Mouse (Mus musculus) forebrain, postnatal 0 days (tissue): ENCODE measurements at regions not wholly inside any gene's neighbourhood (a gene's known extent, or its start where the extent isn't known, plus 50 kb on each side); places are given as distances from the start of the nearest gene placed in this dataset.

ENCODE experiments used
- ATAC-seq: fragments of 200-750 bp; cut with Nextera tagmentation; 2 replicates; pipeline ENCODE4 v1.8.0; 2017; ENCODE audit warnings: mild to moderate bottlenecking, moderate library complexity
- DNase-seq: peaks from one replicate; pipeline ENCODE4 v3.0.0-alpha.2; 2015
- H3K27ac ChIP-seq: fragments of 300-500 bp; sonication (generic); 2 replicates; pipeline ENCODE4 v1.5.1; 2014; ENCODE audit warnings: low read depth, mild to moderate bottlenecking, antibody characterized with exemption, low read length, moderate library complexity, mixed read lengths
- H3K27me3 ChIP-seq: fragments of 300-500 bp; sonication (generic); 2 replicates; pipeline ENCODE4 v1.6.1; 2014; ENCODE audit warnings: mild to moderate bottlenecking, low read length, mixed read lengths; ENCODE audit not compliant: insufficient read depth
- H3K36me3 ChIP-seq: fragments of 300-500 bp; sonication (generic); 2 replicates; pipeline ENCODE4 v1.6.1; 2014; ENCODE audit warnings: mild to moderate bottlenecking, moderate library complexity; ENCODE audit not compliant: insufficient read depth
- H3K4me1 ChIP-seq: fragments of 300-500 bp; sonication (generic); 2 replicates; pipeline ENCODE4 v1.6.1; 2014; ENCODE audit warnings: antibody characterized with exemption; ENCODE audit not compliant: insufficient read depth
- H3K4me2 ChIP-seq: fragments of 300-500 bp; sonication (generic); 2 replicates; pipeline ENCODE4 v1.6.1; 2014; ENCODE audit warnings: low read depth, mild to moderate bottlenecking, moderate library complexity
- H3K4me3 ChIP-seq: fragments of 300-500 bp; sonication (generic); 2 replicates; pipeline ENCODE4 v1.5.1; 2014; ENCODE audit warnings: low read depth, low read length, mixed read lengths
- H3K9ac ChIP-seq: fragments of 300-500 bp; sonication (generic); 2 replicates; pipeline ENCODE4 v1.6.1; 2014; ENCODE audit warnings: mild to moderate bottlenecking
- H3K9me3 ChIP-seq: fragments of 300-500 bp; sonication (generic); 2 replicates; pipeline ENCODE4 v1.6.1; 2016; ENCODE audit warnings: low read length
- CTCF ChIP-seq: sonication (generic); IDR thresholded peaks from 2 replicates; pipeline ENCODE4 v1.5.1; 2016; ENCODE audit warnings: antibody characterized with exemption, control low read depth, low read depth
- whole genome bisulfite sequencing: fragments of 180-500 bp; shearing (Covaris S2); extraction: QIAGEN DNeasy Blood & Tissue Kit; methylation state at CpG from one replicate; pipeline ENCODE4 v1.1.7; 2014; 5-methylcytosine and 5-hydroxymethylcytosine counted together

- no peaks in the 10 kb centered on the region for H3K27me3 ChIP-seq
Observed at GRCm38 (mm10) chr3:58055181-58055580, 207.3 kb upstream of the Pfn2 start.

GRCm38 (mm10) chr3:58056191-58057063, 208.5 kb upstream of the Pfn2 start:
- H3K4me2 ChIP-seq, result no peak overlapping the region
- H3K9me3 ChIP-seq, result no peaks in the 10 kb centered on the region
- WGBS, result 88% methylated on average over 10 of the region's 10 CpGs
- no peak overlapping the region for H3K9ac ChIP-seq
- ATAC-seq, result no peak
- H3K36me3 ChIP-seq, result no peaks in the 10 kb centered on the region
- H3K27ac ChIP-seq, result no peak overlapping the region
- no peak for DNase-seq
- no peaks in the 10 kb centered on the region for H3K27me3 ChIP-seq
- H3K4me3 ChIP-seq, result no peak overlapping the region
- no peak for TF ChIP-seq CTCF
- H3K4me1 ChIP-seq, result no peaks in the 10 kb centered on the region

More at GRCm38 (mm10) chr3:58055181-58055580, 207.3 kb upstream of the Pfn2 start:
- no peak for TF ChIP-seq CTCF
- no peak overlapping the region for H3K27ac ChIP-seq
- no peak overlapping the region for H3K4me2 ChIP-seq
- DNase-seq (no peak), ATAC-seq (no peak)
- H3K4me3 ChIP-seq, result no peak overlapping the region
- no peaks in the 10 kb centered on the region for H3K9me3 ChIP-seq
- no peaks in the 10 kb centered on the region for H3K4me1 ChIP-seq
- no peak overlapping the region for H3K9ac ChIP-seq
- WGBS, result 95% methylated on average over 4 of the region's 4 CpGs
- no peaks in the 10 kb centered on the region for H3K36me3 ChIP-seq

- 85% methylated on average over 2 of the region's 2 CpGs for WGBS
- H3K36me3 ChIP-seq, result no peaks in the 10 kb centered on the region
- H3K4me3 ChIP-seq, result no peak overlapping the region
- ATAC-seq (no peak), DNase-seq (no peak)
- H3K4me2 ChIP-seq, result no peak overlapping the region
- H3K9me3 ChIP-seq, result no peaks in the 10 kb centered on the region
- H3K27ac ChIP-seq, result no peak overlapping the region
- no peak for TF ChIP-seq CTCF
- H3K4me1 ChIP-seq, result no peaks in the 10 kb centered on the region
- no peaks in the 10 kb centered on the region for H3K27me3 ChIP-seq
- no peak overlapping the region for H3K9ac ChIP-seq
Observed at GRCm38 (mm10) chr3:58057064-58057396, 209.2 kb upstream of the Pfn2 start.

- WGBS, result 27% methylated on average over 10 of the region's 10 CpGs
- no peak for DNase-seq
- no peak overlapping the region for H3K9ac ChIP-seq
- H3K36me3 ChIP-seq, result no peaks in the 10 kb centered on the region
- no peaks in the 10 kb centered on the region for H3K4me1 ChIP-seq
- no peak overlapping the region for H3K4me3 ChIP-seq
- H3K27me3 ChIP-seq, result no peaks in the 10 kb centered on the region
- H3K4me2 ChIP-seq, result no peak overlapping the region
- H3K9me3 ChIP-seq, result no peaks in the 10 kb centered on the region
- no peak for ATAC-seq
- TF ChIP-seq CTCF, result no peak
- no peak overlapping the region for H3K27ac ChIP-seq
Observed at GRCm38 (mm10) chr3:58058134-58058533, 210.3 kb upstream of the Pfn2 start.

- WGBS, result 88% methylated on average over 7 of the region's 7 CpGs
- H3K4me2 ChIP-seq, result no peak overlapping the region
- H3K36me3 ChIP-seq, result no peaks in the 10 kb centered on the region
- H3K9me3 ChIP-seq, result no peaks in the 10 kb centered on the region
- H3K27me3 ChIP-seq, result no peaks in the 10 kb centered on the region
- ATAC-seq, result peak; percentile 55
- no peak for DNase-seq
- H3K9ac ChIP-seq, result no peak overlapping the region
- no peak for TF ChIP-seq CTCF
- peak overlapping the region; percentile 35; the same call in 1 of the 2 replicates for H3K27ac ChIP-seq
- no peaks in the 10 kb centered on the region for H3K4me1 ChIP-seq
- no peak overlapping the region for H3K4me3 ChIP-seq
Observed at GRCm38 (mm10) chr3:58063852-58064549, 216.1 kb upstream of the Pfn2 start.

GRCm38 (mm10) chr3:58071574-58071973, 223.7 kb upstream of the Pfn2 start:
- no peak for TF ChIP-seq CTCF
- DNase-seq (no peak), ATAC-seq (no peak)
- no peaks in the 10 kb centered on the region for H3K27me3 ChIP-seq
- no peak overlapping the region for H3K27ac ChIP-seq
- no peaks in the 10 kb centered on the region for H3K9me3 ChIP-seq
- no peaks in the 10 kb centered on the region for H3K36me3 ChIP-seq
- no peak overlapping the region for H3K9ac ChIP-seq
- H3K4me1 ChIP-seq, result no peaks in the 10 kb centered on the region
- H3K4me3 ChIP-seq, result no peak overlapping the region
- no peak overlapping the region for H3K4me2 ChIP-seq
- 42% methylated on average over 3 of the region's 3 CpGs for WGBS

- Histone ChIP-seq H3K9me3 (no peaks in the 10 kb centered on the region), H3K4me2 (no peak overlapping the region), H3K4me3 (no peak overlapping the region), H3K27ac (no peak overlapping the region), H3K27me3 (no peaks in the 10 kb centered on the region), H3K36me3 (no peaks in the 10 kb centered on the region), H3K9ac (no peak overlapping the region), H3K4me1 (no peaks in the 10 kb centered on the region)
- no peak for DNase-seq
- ATAC-seq, result no peak
- WGBS, result 29% methylated on average over 5 of the region's 5 CpGs
- TF ChIP-seq CTCF, result no peak
Observed at GRCm38 (mm10) chr3:58072230-58072839, 224.5 kb upstream of the Pfn2 start.
